In genomic region chr4:105845998-105846989, GRCm38 (mm10) we compare ENCODE assay signal across 14 mouse cellular contexts. TPM values are rescaled to one million over a fixed set of nuclear protein-coding genes. Genes with fewer than 3 reads are reported as not detected.
DNase-seq lines count a peak whose midpoint lies in the region; ATAC-seq lines count a peak whose summit lies in the region.
"Not testable (repeated sequence)": the region's sequence is repeated elsewhere in the genome, so short reads cannot be mapped to it uniquely, and the experiment has no call there.
"Had no signal": no experiment of that assay in that cellular context is flagged by ENCODE, and none has a peak within 500 bp of the region (broad histone marks: within the 10 kb centered on the region; RNA-seq: fewer than 3 reads in every experiment).

No protein-coding gene starts in this region.

- 82% methylated on average over 3 of the region's 3 CpGs for WGBS in embryonic facial prominence, embryonic 12.5 days
- WGBS in heart, embryonic 14.5 days, result 94% methylated on average over 3 of the region's 3 CpGs
- 80% methylated on average over 3 of the region's 3 CpGs for WGBS in intestine, embryonic 16.5 days
- 96% methylated on average over 3 of the region's 3 CpGs for WGBS in limb, embryonic 15.5 days
- WGBS in lung, embryonic 16.5 days, result 86% methylated on average over 3 of the region's 3 CpGs
- 95% methylated on average over 3 of the region's 3 CpGs for WGBS in midbrain, embryonic 14.5 days
- 88% methylated on average over 3 of the region's 3 CpGs for WGBS in stomach, embryonic 15.5 days

- not testable (repeated sequence) for H3K9ac ChIP-seq in embryonic facial prominence, embryonic 12.5 days; heart, embryonic 14.5 days (ENCODE audit: low read length); intestine, embryonic 16.5 days (ENCODE audit: low read depth, low read length); limb, embryonic 15.5 days; lung, embryonic 16.5 days (ENCODE audit: low read length); midbrain, embryonic 14.5 days (replicated peaks; ENCODE audit: low read length); stomach, embryonic 15.5 days

- H3K9me3 ChIP-seq in embryonic facial prominence, embryonic 12.5 days; heart, embryonic 14.5 days (ENCODE audit: control insufficient read depth, low read length); intestine, embryonic 16.5 days (ENCODE audit: control insufficient read depth, low read length); limb, embryonic 15.5 days; lung, embryonic 16.5 days (ENCODE audit: control insufficient read depth, low read length); midbrain, embryonic 14.5 days (ENCODE audit: control insufficient read depth, low read length); stomach, embryonic 15.5 days: not testable (repeated sequence)

- DNase-seq in midbrain, embryonic 14.5 days, result not testable (repeated sequence)

- H3K36me3 ChIP-seq in embryonic facial prominence, embryonic 12.5 days; heart, embryonic 14.5 days (ENCODE audit: control insufficient read depth, insufficient read depth, low read length); intestine, embryonic 16.5 days (ENCODE audit: control insufficient read depth, insufficient read depth, low read length); limb, embryonic 15.5 days; lung, embryonic 16.5 days (ENCODE audit: control insufficient read depth, insufficient read depth, low read length); midbrain, embryonic 14.5 days (ENCODE audit: control insufficient read depth, insufficient read depth, low read length); stomach, embryonic 15.5 days: not testable (repeated sequence)

- peak; percentile 49; the same call in 1 of the 2 replicates for ATAC-seq in embryonic facial prominence, embryonic 12.5 days (ENCODE audit: insufficient number of reproducible peaks, insufficient read depth, low FRiP score, low TSS enrichment)
- ATAC-seq in heart, embryonic 14.5 days (ENCODE audit: insufficient number of reproducible peaks, insufficient read depth, low FRiP score, low read depth), result peak; percentile 50
- ATAC-seq in intestine, embryonic 16.5 days, result peak; percentile 18; the same call in 1 of the 2 replicates
- ATAC-seq in limb, embryonic 15.5 days (ENCODE audit: insufficient number of reproducible peaks, low FRiP score, low TSS enrichment, low read depth), result peak; percentile 40; the same call in 1 of the 2 replicates
- peak; percentile 41; the same call in 1 of the 2 replicates for ATAC-seq in lung, embryonic 16.5 days (ENCODE audit: low read depth)
- ATAC-seq in midbrain, embryonic 14.5 days (ENCODE audit: low FRiP score, low TSS enrichment), result peak; percentile 27; the same call in 1 of the 2 replicates
- not testable (repeated sequence) for ATAC-seq in stomach, embryonic 15.5 days (ENCODE audit: insufficient read depth, low FRiP score, low read depth)

- H3K4me2 ChIP-seq in embryonic facial prominence, embryonic 12.5 days (replicated peaks); heart, embryonic 14.5 days (ENCODE audit: low read length); intestine, embryonic 16.5 days (ENCODE audit: low read depth, low read length); limb, embryonic 15.5 days; lung, embryonic 16.5 days (ENCODE audit: low read depth, low read length); midbrain, embryonic 14.5 days (ENCODE audit: low read length); stomach, embryonic 15.5 days: not testable (repeated sequence)

- not testable (repeated sequence) for H3K4me3 ChIP-seq in embryonic facial prominence, embryonic 12.5 days; heart, embryonic 14.5 days (ENCODE audit: control insufficient read depth in 1 of 2, insufficient read depth in 1 of 2, low read depth in 1 of 2, low read length in 2 of 2); intestine, embryonic 16.5 days (ENCODE audit: low read length); limb, embryonic 15.5 days; lung, embryonic 16.5 days (ENCODE audit: low read length); midbrain, embryonic 14.5 days (replicated peaks; ENCODE audit: low read depth, low read length); stomach, embryonic 15.5 days (replicated peaks)

- H3K4me1 ChIP-seq in embryonic facial prominence, embryonic 12.5 days, result peaks cover 13% of the 10 kb centered on the region; the same call in 1 of the 2 replicates
- not testable (repeated sequence) for H3K4me1 ChIP-seq in heart, embryonic 14.5 days (ENCODE audit: control insufficient read depth in 2 of 2, insufficient read depth in 2 of 2, low read length in 2 of 2); intestine, embryonic 16.5 days (ENCODE audit: control insufficient read depth, insufficient read depth, low read length); limb, embryonic 15.5 days; lung, embryonic 16.5 days (replicated peaks; ENCODE audit: control insufficient read depth, insufficient read depth, low read length); midbrain, embryonic 14.5 days (ENCODE audit: control insufficient read depth, insufficient read depth, low read length); stomach, embryonic 15.5 days

- H3K27me3 ChIP-seq in embryonic facial prominence, embryonic 12.5 days; heart, embryonic 14.5 days (ENCODE audit: control insufficient read depth, insufficient read depth, low read length); intestine, embryonic 16.5 days (replicated peaks; ENCODE audit: control insufficient read depth, insufficient read depth, low read length); limb, embryonic 15.5 days; lung, embryonic 16.5 days (ENCODE audit: control insufficient read depth, insufficient read depth, low read depth, low read length); midbrain, embryonic 14.5 days (ENCODE audit: control insufficient read depth, insufficient read depth, low read length); stomach, embryonic 15.5 days (replicated peaks): not testable (repeated sequence)

- H3K27ac ChIP-seq in embryonic facial prominence, embryonic 12.5 days; heart, embryonic 14.5 days (replicated peaks in 1 of 2; ENCODE audit: control insufficient read depth in 1 of 2, insufficient read depth in 1 of 2, low read depth in 2 of 2, low read length in 2 of 2); intestine, embryonic 16.5 days (ENCODE audit: low read length); limb, embryonic 15.5 days; lung, embryonic 16.5 days (ENCODE audit: low read length); midbrain, embryonic 14.5 days (replicated peaks; ENCODE audit: low read depth, low read length): not testable (repeated sequence)
- 0 out of 2 replicates have a peak overlapping the region, but pooled peaks have one; percentile 44 for H3K27ac ChIP-seq in stomach, embryonic 15.5 days

RNA-seq across cellular contexts. Expression of gene Gm12728, which starts 56.6 kb away (rescaled TPM):
- 0.55 TPM in 1 of 2 replicates, not detected in the other for polyA plus RNA-seq in embryonic facial prominence, embryonic 12.5 days (2016; fragmentation: Nextera tagmentation; extraction: Ambion mirVana)
- not detected in 2 replicates for polyA plus RNA-seq in heart, embryonic 14.5 days (2014; fragmentation: Nextera tagmentation; extraction: Ambion mirVana)
- not detected in 2 replicates for polyA plus RNA-seq in intestine, embryonic 16.5 days (2015; fragmentation: Nextera tagmentation; extraction: Ambion mirVana)
- not detected in 2 replicates for polyA plus RNA-seq in limb, embryonic 15.5 days (2015; fragmentation: Nextera tagmentation; extraction: Ambion mirVana)
- not detected in 2 replicates for polyA plus RNA-seq in lung, embryonic 16.5 days (2015; fragmentation: Nextera tagmentation; extraction: Ambion mirVana)
- not detected in 2 replicates for polyA plus RNA-seq in midbrain, embryonic 14.5 days (2014; fragmentation: Nextera tagmentation; extraction: Ambion mirVana)
- 1.1 TPM in 1 of 2 replicates, not detected in the other for polyA plus RNA-seq in stomach, embryonic 15.5 days (2015; fragmentation: Nextera tagmentation; extraction: Ambion mirVana)
- polyA plus RNA-seq: cortical plate, adult 2 months; embryonic facial prominence, embryonic 15.5 days; erythroblast, embryonic 14.5 days; forebrain, embryonic 10.5 days; forebrain, embryonic 14.5 days; heart, embryonic 16.5 days; hindbrain, embryonic 15.5 days had no signal
